Mouse (Mus musculus) left cerebral cortex, adult 18-20 months (tissue): ENCODE measurements around the gene Gfra1. TPM values are rescaled to one million over a fixed set of nuclear protein-coding genes. Genes with fewer than 3 reads are reported as not detected.

Experiments
- DNase-seq, 2 experiments: peaks; one replicate each; pipeline ENCODE4 v3.0.0; 2021 to 2022; ENCODE audit warnings: low spot score in 2 of 2, mixed read lengths in 1 of 2
- total RNA-seq, 2 experiments: library from RNA; stranded (reverse); gene quantifications; 2 replicates each; pipeline ENCODE4 v1.2.3; 2021

Gene Gfra1
- total RNA-seq, 2 experiments from 2014 or later, result 30.8 to 36.6 TPM

GRCm38 (mm10) chr19:58442785-58443732 is 12.7 kb downstream of the Gfra1 start:
- no peak for DNase-seq

DNA sequence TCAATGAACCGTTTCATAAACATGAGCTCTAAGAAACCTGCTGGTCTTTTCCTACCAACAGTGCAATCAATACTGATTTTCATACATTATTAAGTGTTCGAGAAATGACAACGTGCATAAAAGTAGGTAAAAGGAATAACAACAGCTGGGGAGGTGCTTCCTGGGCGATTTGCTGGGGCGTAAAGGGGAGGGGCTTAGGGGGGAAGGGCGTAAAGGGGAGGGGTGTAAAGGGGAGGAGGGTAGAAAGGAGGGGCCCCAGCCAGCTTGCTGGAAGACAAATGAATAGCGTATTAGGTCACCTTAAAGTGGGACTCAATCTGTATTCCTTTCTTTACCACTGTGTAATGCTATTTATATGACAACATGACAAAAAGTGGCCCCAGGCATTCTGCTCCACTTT is 13.9 kb downstream of the Gfra1 start:
- no peak for DNase-seq

DNA sequence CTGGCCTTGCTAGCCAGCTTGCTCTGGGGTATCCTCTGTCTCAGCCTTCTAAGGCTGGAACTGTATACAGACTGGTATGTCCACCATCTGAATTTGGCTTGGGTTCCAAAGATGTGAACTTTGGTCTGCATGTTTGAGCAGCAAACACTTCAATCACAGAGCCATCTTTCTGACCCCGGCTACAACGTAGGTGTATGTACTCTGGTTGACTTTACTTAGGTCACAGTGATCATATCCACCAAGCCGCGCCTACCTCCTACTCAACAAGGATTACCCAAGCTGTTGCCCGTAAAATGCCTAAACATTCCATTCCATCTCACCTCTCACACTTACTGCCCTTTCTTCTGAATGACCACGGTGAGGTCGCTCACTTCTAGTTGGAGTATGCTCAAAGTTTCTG is 14.5 kb downstream of the Gfra1 start:
- no peak for DNase-seq

DNA sequence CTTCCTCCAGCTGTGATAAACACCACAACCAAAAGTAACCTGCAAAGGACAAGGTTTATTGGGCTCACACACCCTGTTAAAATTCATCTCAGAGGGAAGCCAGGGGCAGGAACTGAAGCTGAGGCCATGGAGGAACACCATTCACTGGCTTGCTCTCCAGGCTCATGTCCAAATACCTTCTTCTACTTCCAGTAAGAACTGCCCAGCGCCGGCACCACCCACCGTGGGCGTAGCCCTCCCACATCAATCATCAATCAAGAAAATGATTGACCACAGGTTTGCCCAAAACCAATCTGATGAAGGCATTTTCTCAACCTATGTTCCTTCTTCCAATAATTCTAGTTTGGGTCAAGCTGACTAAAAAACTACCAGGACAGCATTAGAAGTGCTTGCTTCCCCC is 16.9 kb downstream of the Gfra1 start:
- no peak for DNase-seq

GRCm38 (mm10) chr19:58437441-58438071 is 18.2 kb downstream of the Gfra1 start:
- DNase-seq, result no peak

GRCm38 (mm10) chr19:58436874-58437273 is 18.8 kb downstream of the Gfra1 start:
- no peak for DNase-seq

DNA sequence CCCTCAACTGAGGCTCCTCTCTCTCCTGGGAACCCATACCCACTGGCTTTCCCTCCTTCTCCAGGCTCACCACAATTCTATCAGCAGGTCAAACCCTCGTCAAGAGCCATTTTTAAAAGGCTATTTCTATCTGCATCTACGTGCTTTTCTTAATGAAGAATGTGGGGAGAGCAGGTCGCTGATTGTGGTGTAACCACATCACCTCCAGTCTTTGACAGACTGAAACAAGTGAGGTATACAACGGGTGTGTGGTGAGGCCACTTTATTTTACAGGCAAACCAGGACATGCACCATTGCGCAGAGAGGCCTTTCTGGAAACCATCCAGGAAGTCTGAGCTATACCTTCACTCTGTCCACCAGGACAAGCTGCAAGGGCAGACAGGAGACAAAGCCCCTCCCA is 19.8 kb downstream of the Gfra1 start:
- DNase-seq, result no peak

DNA sequence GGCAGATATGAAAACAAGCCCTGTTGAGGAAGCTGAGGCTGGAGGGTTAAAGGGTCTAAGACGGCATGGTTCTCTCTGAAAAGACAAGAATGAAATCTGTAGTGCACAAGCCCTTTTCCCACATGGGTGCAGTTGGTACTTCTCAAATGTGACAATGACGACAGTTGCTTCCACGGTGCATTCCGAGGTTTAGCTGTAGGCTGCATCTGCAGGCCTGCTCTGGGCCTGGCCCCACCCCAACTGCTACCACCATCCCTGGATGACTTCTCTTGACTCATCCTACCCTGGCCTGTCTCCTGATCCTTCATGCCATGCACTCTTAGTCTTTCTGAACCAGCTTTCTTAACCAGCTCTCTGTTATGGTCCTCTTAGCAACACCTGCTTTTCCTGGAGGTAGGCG is 22.9 kb downstream of the Gfra1 start:
- DNase-seq, result no peak

GRCm38 (mm10) chr19:58428546-58428945 is 27.2 kb downstream of the Gfra1 start:
- no peak for DNase-seq

DNA sequence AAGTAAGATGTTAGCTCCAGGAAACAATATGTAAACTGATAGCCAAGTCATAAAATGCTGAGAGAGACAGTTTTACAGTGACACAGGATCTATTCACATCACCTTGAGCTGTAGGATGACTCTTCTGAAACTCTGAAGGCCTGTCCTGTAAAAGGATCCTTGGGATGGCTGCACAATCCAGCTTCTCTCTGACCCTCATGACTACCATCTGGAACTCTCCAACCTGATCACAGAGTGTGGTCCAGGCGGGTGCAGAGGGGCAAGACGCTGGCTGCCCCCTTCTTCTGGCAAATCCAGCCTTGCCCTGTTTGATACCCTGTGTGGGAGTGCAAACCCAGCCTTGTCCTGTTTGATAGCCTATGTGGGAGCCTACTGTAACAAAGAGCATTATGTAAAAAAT is 28.4 kb downstream of the Gfra1 start:
- DNase-seq, result no peak

- no peak for DNase-seq
Measured at GRCm38 (mm10) chr19:58424928-58425327, 30.8 kb downstream of the Gfra1 start.

- no peak for DNase-seq
Measured at GRCm38 (mm10) chr19:58424179-58424578, 31.5 kb downstream of the Gfra1 start.

DNA sequence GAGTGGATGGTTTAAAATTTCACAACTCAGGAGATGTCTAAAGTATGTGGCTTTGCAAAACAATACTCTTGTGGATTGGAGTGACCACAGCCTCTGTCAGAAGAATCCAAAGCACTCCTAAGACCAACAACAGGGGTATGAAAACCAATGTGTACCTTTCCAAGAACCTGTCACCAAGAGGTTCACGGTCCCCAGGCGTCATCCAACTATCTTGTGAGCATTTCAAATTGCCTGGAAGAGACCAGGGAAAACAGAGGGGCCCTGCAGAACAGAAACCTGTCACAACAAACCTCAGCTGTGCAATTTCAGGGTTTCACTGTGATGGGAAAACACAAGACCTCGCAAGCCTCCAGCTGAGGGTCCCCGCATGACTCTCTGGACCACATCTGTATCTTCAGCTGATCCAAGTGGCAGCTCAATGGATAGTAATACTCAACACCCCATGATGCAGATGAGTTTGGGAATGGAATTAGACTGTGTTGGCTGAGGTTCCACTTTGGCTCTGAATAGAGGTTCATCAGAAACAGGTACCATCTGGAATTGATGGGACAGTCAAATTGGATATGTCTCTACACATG is 32.7 kb downstream of the Gfra1 start:
- DNase-seq, result no peak

DNA sequence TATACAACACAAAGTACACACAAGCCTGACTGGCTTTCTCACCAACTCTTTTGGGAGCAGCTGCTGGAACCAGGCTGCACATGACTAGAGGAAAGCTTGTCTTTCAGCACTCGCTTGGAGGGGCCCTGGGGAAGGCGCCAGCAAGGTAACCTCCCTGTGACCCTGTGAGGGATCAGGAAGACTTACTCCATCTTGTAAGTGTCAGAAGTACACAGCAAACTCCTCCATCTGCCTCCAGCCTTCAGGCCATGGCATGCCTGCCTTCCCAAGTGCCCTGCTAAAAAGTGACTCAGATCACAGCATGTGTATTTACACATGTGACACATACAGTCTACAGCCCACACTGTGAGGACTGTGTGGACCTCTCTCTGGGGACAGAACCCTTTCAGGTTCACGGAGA is 36.0 kb downstream of the Gfra1 start:
- DNase-seq, result no peak

DNA sequence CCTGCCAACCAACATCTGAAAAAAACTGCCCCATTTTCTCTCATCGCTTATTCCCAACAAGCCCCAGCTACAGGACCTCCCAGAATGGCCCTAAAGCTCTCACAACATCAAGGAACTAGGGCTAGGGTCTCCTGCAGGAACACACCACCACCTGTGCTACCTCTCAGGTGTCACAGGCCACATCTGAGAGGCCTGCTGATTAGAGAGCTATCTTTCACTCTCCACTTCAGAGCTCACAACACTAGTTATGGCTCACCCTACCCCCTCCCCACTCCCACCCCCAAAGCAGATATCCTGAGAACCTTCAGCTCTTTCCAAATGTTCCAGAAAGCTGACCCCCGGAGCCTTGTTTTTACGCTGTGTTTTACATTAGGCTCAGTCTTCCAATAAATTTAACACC is 36.4 kb downstream of the Gfra1 start:
- no peak for DNase-seq

GRCm38 (mm10) chr19:58415173-58415572 is 40.5 kb downstream of the Gfra1 start:
- DNase-seq, result no peak

DNA sequence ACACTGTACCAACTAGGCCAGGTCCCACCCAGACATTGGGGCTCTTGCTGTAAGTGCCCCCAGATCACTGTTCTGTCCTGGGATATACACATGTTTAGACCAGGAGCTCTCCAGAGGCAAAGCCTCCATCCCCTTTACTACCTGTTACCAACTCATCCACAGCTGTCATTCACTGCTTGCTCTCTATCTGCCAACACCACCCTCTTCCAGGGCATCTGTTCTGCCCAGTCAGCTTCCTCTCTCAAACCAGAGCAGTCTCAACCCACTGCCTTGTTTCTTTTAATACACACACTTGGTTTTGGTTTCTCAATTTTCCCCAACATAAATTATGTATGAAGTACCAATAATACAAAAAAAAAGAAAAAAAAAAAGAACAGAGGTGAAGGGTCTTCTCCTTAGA is 41.0 kb downstream of the Gfra1 start:
- DNase-seq, result no peak

GRCm38 (mm10) chr19:58413290-58413689 is 42.4 kb downstream of the Gfra1 start:
- DNase-seq, result no peak

DNA sequence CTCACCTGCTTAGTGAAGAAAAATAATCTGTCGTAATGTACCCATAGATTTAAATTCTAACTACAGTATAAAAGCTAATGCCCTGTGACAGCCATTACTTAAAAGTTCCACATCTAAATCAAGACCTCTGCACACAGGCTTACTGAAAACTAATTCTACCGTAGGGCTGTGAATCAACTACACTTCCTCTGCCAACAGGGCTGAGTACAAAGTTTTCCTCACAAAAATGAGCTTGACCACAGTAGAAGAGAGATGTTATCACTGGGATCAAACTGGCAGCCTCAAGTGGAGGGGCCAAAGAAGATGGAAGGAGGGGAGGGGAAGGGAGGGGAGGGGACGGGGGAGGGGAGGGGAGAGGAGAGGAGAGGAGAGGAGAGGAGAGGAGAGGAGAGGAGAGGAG is 42.9 kb downstream of the Gfra1 start:
- no peak for DNase-seq

GRCm38 (mm10) chr19:58406726-58407125 is 49.0 kb downstream of the Gfra1 start:
- no peak for DNase-seq

GRCm38 (mm10) chr19:58400224-58400623 is 55.5 kb downstream of the Gfra1 start:
- DNase-seq, result no peak

DNA sequence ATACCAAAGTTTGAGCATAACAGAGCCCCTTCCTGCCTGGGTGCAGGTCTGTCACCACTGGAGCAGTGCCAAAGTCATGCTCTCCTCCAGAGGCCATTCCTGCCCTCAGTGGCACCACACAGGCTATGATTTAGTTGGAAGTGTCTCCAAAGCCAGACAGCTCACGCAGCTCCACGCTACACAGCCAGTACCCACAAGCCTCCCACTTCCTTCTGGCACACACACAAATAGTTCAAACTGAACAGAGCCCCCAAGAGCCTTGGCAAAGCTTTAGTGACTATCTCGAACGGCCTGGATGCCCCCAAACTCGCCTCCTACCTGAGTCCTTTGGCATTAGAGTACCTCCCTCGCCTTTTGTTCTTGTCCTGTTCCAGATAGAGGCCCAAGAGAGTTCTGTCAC is 56.5 kb downstream of the Gfra1 start:
- no peak for DNase-seq
